Mouse (Mus musculus): ENCODE results near the gene Mthfsl. TPM values are rescaled to one million over a fixed set of nuclear protein-coding genes. Genes with fewer than 3 reads are reported as not detected.

Mthfsl gene
- polyA plus RNA-seq, 1 experiment from 2014 or later, result 22.9 TPM

Other genes starting within 250 kb of the Mthfsl start
- gene Syncrip, start 237.7 kb downstream of the Mthfsl start, polyA plus RNA-seq (2014; fragmentation: Nextera tagmentation; extraction: Ambion mirVana), result 65.3 and 70.1 TPM in 2 replicates
- gene Zfp949, start 172.3 kb downstream of the Mthfsl start, polyA plus RNA-seq (2014; fragmentation: Nextera tagmentation; extraction: Ambion mirVana), result 5.9 and 7.8 TPM in 2 replicates
- gene Trim43a, start 139.4 kb downstream of the Mthfsl start, polyA plus RNA-seq (2014; fragmentation: Nextera tagmentation; extraction: Ambion mirVana), result 0.26 TPM in 1 of 2 replicates, not detected in the other
- not detected in 2 replicates for gene Bcl2a1d, start 11.6 kb upstream of the Mthfsl start, polyA plus RNA-seq (2014; fragmentation: Nextera tagmentation; extraction: Ambion mirVana)
- gene Trim43c, start 118.9 kb upstream of the Mthfsl start, polyA plus RNA-seq (2014; fragmentation: Nextera tagmentation; extraction: Ambion mirVana), result 0.13 TPM in 1 of 2 replicates, not detected in the other
- not detected in 2 replicates for gene Bcl2a1a, start 236.6 kb upstream of the Mthfsl start, polyA plus RNA-seq (2014; fragmentation: Nextera tagmentation; extraction: Ambion mirVana)

All from heart, embryonic 11.5 days (tissue).